Mouse (Mus musculus) heart, embryonic 12.5 days (tissue): ENCODE measurements around the gene Nap1l4. TPM values are rescaled to one million over a fixed set of nuclear protein-coding genes. Genes with fewer than 3 reads are reported as not detected.

Experiments
- microRNA-seq: library from miRNA; unstranded; fragments of <30 nt; microRNA quantifications from one replicate; pipeline ENCODE4, GENCODE M21; 2017
- polyA plus RNA-seq: library from polyadenylated mRNA; unstranded; fragments of >200 nt; fragmentation: Nextera tagmentation; extraction: Ambion mirVana; gene quantifications from 2 replicates; pipeline ENCODE4 v1.2.1, GENCODE M21; 2016

Gene Nap1l4
- polyA plus RNA-seq, 1 experiment from 2014 or later: 236 TPM

Small RNAs within 50 kb of the gene (microRNA-seq; reads per million reads assigned to microRNA genes)
- not detected for gene Mir7064

Other genes with a start within 250 kb of the Nap1l4 start
- gene Cdkn1c, start 88.1 kb downstream of the Nap1l4 start, polyA plus RNA-seq: 1,218 and 1,354 TPM in 2 replicates
- gene Slc22a18, start 75.4 kb downstream of the Nap1l4 start, polyA plus RNA-seq: 0.90 and 0.91 TPM in 2 replicates
- gene Phlda2, start 46.0 kb downstream of the Nap1l4 start, polyA plus RNA-seq: 1.7 and 2.2 TPM in 2 replicates
- gene Cars, start 51.0 kb upstream of the Nap1l4 start, polyA plus RNA-seq: 28.4 and 31.3 TPM in 2 replicates
- 0.43 and 0.46 TPM in 2 replicates for gene Tnfrsf26, start 79.6 kb upstream of the Nap1l4 start, polyA plus RNA-seq
- 2.8 and 3.1 TPM in 2 replicates for gene Tnfrsf22, start 100.6 kb upstream of the Nap1l4 start, polyA plus RNA-seq
- 2.8 and 3.1 TPM in 2 replicates for gene Tnfrsf23, start 136.8 kb upstream of the Nap1l4 start, polyA plus RNA-seq
- gene Osbpl5, start 207.9 kb upstream of the Nap1l4 start, polyA plus RNA-seq: 36.6 and 40.3 TPM in 2 replicates
- gene Mrgprg, start 217.9 kb upstream of the Nap1l4 start, polyA plus RNA-seq: not detected in 2 replicates
- 3.0 and 3.2 TPM in 2 replicates for gene Mrgpre, start 235.4 kb upstream of the Nap1l4 start, polyA plus RNA-seq